Mouse (Mus musculus): ENCODE results near the gene Tmem171. TPM values are rescaled to one million over a fixed set of nuclear protein-coding genes. Genes with fewer than 3 reads are reported as not detected.

Tmem171 gene
- polyA plus RNA-seq (2014; fragmentation: Illumina TruSeq; extraction: RNeasy Lipid Tissue Mini Kit (QIAGEN cat#74804); ENCODE audit: low read depth, low replicate concordance), result not detected

GRCm38 (mm10) chr13:98694773-98695314 is at the start of gene Tmem171:
Tmem171 (minus strand) TSS chr13:98694834.

GRCm38 (mm10) chr13:98637145-98637544 is 57.5 kb downstream of the Tmem171 start, which contains the start of gene Tmem174:
Tmem174 (minus strand) TSS chr13:98637410.

Other genes with a start within 250 kb of the Tmem171 start
- 1.3 TPM for gene Gm10320, start 202.8 kb downstream of the Tmem171 start, polyA plus RNA-seq (2014; fragmentation: Illumina TruSeq; extraction: RNeasy Lipid Tissue Mini Kit (QIAGEN cat#74804); ENCODE audit: low read depth, low replicate concordance)
- 0.17 TPM for gene Tmem174, start 57.4 kb downstream of the Tmem171 start, polyA plus RNA-seq (2014; fragmentation: Illumina TruSeq; extraction: RNeasy Lipid Tissue Mini Kit (QIAGEN cat#74804); ENCODE audit: low read depth, low replicate concordance)
- gene Fcho2, start 120.6 kb upstream of the Tmem171 start, polyA plus RNA-seq (2014; fragmentation: Illumina TruSeq; extraction: RNeasy Lipid Tissue Mini Kit (QIAGEN cat#74804); ENCODE audit: low read depth, low replicate concordance), result 28.4 TPM
- gene Tnpo1, start 231.6 kb upstream of the Tmem171 start, polyA plus RNA-seq (2014; fragmentation: Illumina TruSeq; extraction: RNeasy Lipid Tissue Mini Kit (QIAGEN cat#74804); ENCODE audit: low read depth, low replicate concordance), result 42.2 TPM